Mouse (Mus musculus): ENCODE measurements around the gene Mettl7a2.

- TF ChIP-seq CTCF (IDR thresholded peaks at IDR 0.05; ENCODE audit: low read depth): peak; percentile 69
- no peak for TF ChIP-seq EP300 (IDR thresholded peaks at IDR 0.05; ENCODE audit: low read depth)
Measured at GRCm38 (mm10) chr15:100321134-100321533, 31.9 kb upstream of the Mettl7a2 start.

Data from liver, embryonic 14.5 days (tissue).